Mouse (Mus musculus) liver, embryonic 14.5 days (tissue): ENCODE data around the gene Creld1. TPM values are rescaled to one million over a fixed set of nuclear protein-coding genes. Genes with fewer than 3 reads are reported as not detected.

ENCODE experiments used
- ATAC-seq: fragments of 200-750 bp; cut with Nextera tagmentation; 2 replicates; pipeline ENCODE4 v1.8.0; 2017; ENCODE audit warnings: moderate number of reproducible peaks, mild to moderate bottlenecking, moderate library complexity; ENCODE audit not compliant: insufficient read depth
- DNase-seq, 3 experiments: peaks; one replicate each; pipeline ENCODE4 v3.0.0-alpha.2; 2012 to 2013; ENCODE audit warnings: low read depth in 3 of 3, low spot score in 3 of 3
- H3K27ac ChIP-seq: fragments of 300-500 bp; sonication (generic); 2 replicates; pipeline ENCODE4 v1.5.1; 2014; ENCODE audit warnings: moderate library complexity, mild to moderate bottlenecking, control low read depth, inconsistent platforms
- H3K27me3 ChIP-seq: fragments of 300-500 bp; sonication (generic); 2 replicates; pipeline ENCODE4 v1.6.1; 2014; ENCODE audit warnings: mild to moderate bottlenecking, low read length, moderate library complexity; ENCODE audit not compliant: control insufficient read depth, insufficient read depth
- H3K36me3 ChIP-seq: fragments of 300-500 bp; sonication (generic); replicated peaks from 2 replicates; pipeline ENCODE4 v1.6.1; 2014; ENCODE audit warnings: low read depth; ENCODE audit not compliant: control insufficient read depth, insufficient read depth
- H3K4me1 ChIP-seq, 2 experiments: fragments of 200-500 bp in 1 of 2; fragments of 300-500 bp in 1 of 2; sonication (generic) in 1 of 2; replicated peaks; 2 replicates each; pipeline ENCODE4 v1.6.1; 2012 to 2014; ENCODE audit warnings: antibody characterized with exemption in 1 of 2, inconsistent platforms in 1 of 2, low read length in 1 of 2; ENCODE audit not compliant: control insufficient read depth in 2 of 2, insufficient read depth in 2 of 2
- H3K4me2 ChIP-seq: fragments of 300-500 bp; sonication (generic); 2 replicates; pipeline ENCODE4 v1.6.1; 2014; ENCODE audit warnings: low read depth, mild to moderate bottlenecking, control low read depth, moderate library complexity
- H3K4me3 ChIP-seq, 2 experiments: fragments of 200-500 bp in 1 of 2; fragments of 300-500 bp in 1 of 2; sonication (generic) in 1 of 2; 2 replicates each; pipeline ENCODE4 v1.5.1; 2012 to 2014; ENCODE audit warnings: low read depth in 2 of 2, low read length in 2 of 2, mild to moderate bottlenecking in 2 of 2, control low read depth in 1 of 2, inconsistent platforms in 1 of 2, moderate library complexity in 1 of 2; ENCODE audit not compliant: insufficient read depth in 1 of 2
- H3K9ac ChIP-seq: fragments of 300-500 bp; sonication (generic); replicated peaks from 2 replicates; pipeline ENCODE4 v1.6.1; 2014; ENCODE audit warnings: mild to moderate bottlenecking, control low read depth, moderate library complexity
- H3K9me3 ChIP-seq: fragments of 300-500 bp; sonication (generic); 2 replicates; pipeline ENCODE4 v1.6.1; 2016; ENCODE audit warnings: low read length, mixed read lengths; ENCODE audit not compliant: control insufficient read depth
- CTCF ChIP-seq: IDR thresholded peaks from 2 replicates; pipeline ENCODE4 v1.5.1; 2016; ENCODE audit warnings: antibody characterized with exemption, low read depth, control low read depth
- EP300 ChIP-seq: IDR thresholded peaks from 2 replicates; pipeline ENCODE4 v1.6.1; 2016; ENCODE audit warnings: antibody characterized with exemption, low read depth
- WGBS: fragments of 180-500 bp; shearing (Covaris S2); extraction: QIAGEN DNeasy Blood & Tissue Kit; methylation state at CpG from one replicate; pipeline ENCODE4 v1.1.7; 2014; ENCODE audit not compliant: insufficient replicate concordance; 5-methylcytosine and 5-hydroxymethylcytosine counted together
- polyA plus RNA-seq, 2 experiments: library from polyadenylated mRNA; depleted of rRNA in 1 of 2; stranded (reverse) in 1 of 2; unstranded in 1 of 2; fragments of >200 nt; fragmentation: Nextera tagmentation in 1 of 2; extraction: Ambion mirVana in 1 of 2; gene quantifications; 2 replicates each; pipeline versions ENCODE4 v1.2.1 to v1.2.3; 2012 to 2014

Gene Creld1
- polyA plus RNA-seq, 2 experiments: 2.7 to 5.1 TPM

- Histone ChIP-seq H3K27ac (no peak overlapping the region), H3K4me2 (no peak overlapping the region), H3K4me3 (no peak overlapping the region), H3K27me3 (peaks cover 3% of the 10 kb centered on the region; the same call in 1 of the 2 replicates), H3K4me1 (no peaks in the 10 kb centered on the region), H3K9me3 (no peaks in the 10 kb centered on the region), H3K36me3 (no peaks in the 10 kb centered on the region), H3K9ac (no peak overlapping the region)
- DNase-seq (no peak), ATAC-seq (no peak)
- TF ChIP-seq CTCF (no peak), EP300 (no peak)
These were observed 24.0 kb downstream of the Creld1 start for GRCm38 (mm10) chr6:113507130-113507529.

- Histone ChIP-seq H3K4me2 (no peak overlapping the region), H3K4me3 (no peak overlapping the region), H3K36me3 (no peaks in the 10 kb centered on the region), H3K27me3 (no peaks in the 10 kb centered on the region), H3K9ac (no peak overlapping the region), H3K4me1 (no peaks in the 10 kb centered on the region), H3K27ac (no peak overlapping the region), H3K9me3 (no peaks in the 10 kb centered on the region)
- no peak for TF ChIP-seq CTCF
- TF ChIP-seq EP300: no peak
- ATAC-seq (no peak), DNase-seq (no peak)
- 59% methylated on average over 7 of the region's 7 CpGs for WGBS
These were observed 25.3 kb downstream of the Creld1 start for GRCm38 (mm10) chr6:113508272-113508946.

- Histone ChIP-seq H3K27me3 (no peaks in the 10 kb centered on the region), H3K4me2 (no peak overlapping the region), H3K4me1 (no peaks in the 10 kb centered on the region), H3K9ac (no peak overlapping the region), H3K9me3 (no peaks in the 10 kb centered on the region), H3K4me3 (no peak overlapping the region), H3K36me3 (no peaks in the 10 kb centered on the region), H3K27ac (no peak overlapping the region)
- 53% methylated on average over 5 of the region's 5 CpGs for WGBS
- DNase-seq (no peak), ATAC-seq (no peak)
- TF ChIP-seq CTCF: no peak
- TF ChIP-seq EP300: no peak
These were observed 25.8 kb downstream of the Creld1 start for GRCm38 (mm10) chr6:113508947-113509280.

DNA sequence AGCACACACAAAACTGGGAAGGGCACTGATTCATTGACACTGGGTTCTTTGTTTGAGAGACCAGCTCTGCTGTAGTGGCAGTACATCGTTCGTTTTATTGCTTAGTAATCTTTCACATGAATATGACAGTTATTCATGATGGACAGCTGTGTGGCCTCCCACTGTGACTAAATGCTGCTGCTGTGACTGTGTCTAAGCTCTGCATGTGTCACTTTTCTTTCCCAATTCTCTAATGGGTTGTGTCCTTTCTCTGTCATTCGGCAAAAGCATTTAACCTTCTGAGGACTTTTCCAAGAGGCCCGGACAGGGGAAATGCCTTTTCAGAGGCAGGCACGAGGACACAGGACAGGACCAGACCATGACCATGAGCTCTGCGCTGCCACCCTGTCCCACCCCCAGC is 30.8 kb downstream of the Creld1 start:
- Histone ChIP-seq H3K9ac (no peak overlapping the region), H3K4me1 (no peaks in the 10 kb centered on the region), H3K27ac (no peak overlapping the region), H3K9me3 (no peaks in the 10 kb centered on the region), H3K4me3 (no peak overlapping the region), H3K4me2 (no peak overlapping the region), H3K36me3 (peaks cover 38% of the 10 kb centered on the region), H3K27me3 (no peaks in the 10 kb centered on the region)
- DNase-seq (no peak), ATAC-seq (no peak)
- TF ChIP-seq CTCF (no peak), EP300 (no peak)
- 89% methylated on average over 6 of the region's 6 CpGs for WGBS

- no peak overlapping the region for H3K4me3 ChIP-seq
- no peaks in the 10 kb centered on the region for H3K9me3 ChIP-seq
- DNase-seq (no peak), ATAC-seq (no peak)
- 54% methylated on average over 3 of the region's 3 CpGs for WGBS
- H3K4me2 ChIP-seq: no peak overlapping the region
- H3K27me3 ChIP-seq: no peaks in the 10 kb centered on the region
- H3K27ac ChIP-seq: no peak overlapping the region
- peaks cover 45% of the 10 kb centered on the region for H3K36me3 ChIP-seq
- no peak for TF ChIP-seq CTCF
- TF ChIP-seq EP300: no peak
- no peaks in the 10 kb centered on the region for H3K4me1 ChIP-seq
- no peak overlapping the region for H3K9ac ChIP-seq
These were observed 31.5 kb downstream of the Creld1 start for GRCm38 (mm10) chr6:113514600-113514999.
